Mouse (Mus musculus) erythroblast, embryonic 14.5 days (primary cell): ENCODE results near the gene Trp53bp2. TPM values are rescaled to one million over a fixed set of nuclear protein-coding genes. Genes with fewer than 3 reads are reported as not detected.

ENCODE experiments used
- H3K27me3 ChIP-seq: 2 replicates; pipeline ENCODE4 v1.6.1; 2012; ENCODE audit warnings: inconsistent platforms; ENCODE audit not compliant: control insufficient read depth
- H3K36me3 ChIP-seq: 2 replicates; pipeline ENCODE4 v1.6.1; 2012; ENCODE audit warnings: mild to moderate bottlenecking, inconsistent platforms; ENCODE audit not compliant: control insufficient read depth
- H3K4me1 ChIP-seq: 2 replicates; pipeline ENCODE4 v1.6.1; 2012; ENCODE audit warnings: inconsistent platforms; ENCODE audit not compliant: control insufficient read depth
- H3K4me3 ChIP-seq: replicated peaks from 2 replicates; pipeline ENCODE3; 2012; ENCODE audit warnings: moderate library complexity, mild to moderate bottlenecking, inconsistent platforms
- H3K9me3 ChIP-seq: 2 replicates; pipeline ENCODE4 v1.6.1; 2012; ENCODE audit warnings: low read length, inconsistent platforms, mixed read lengths; ENCODE audit not compliant: control insufficient read depth
- GATA1 ChIP-seq: IDR thresholded peaks from 2 replicates; pipeline ENCODE4 v1.6.1; 2012; ENCODE audit warnings: low read length, inconsistent platforms, mixed read lengths
- TAL1 ChIP-seq: IDR thresholded peaks from 3 replicates; pipeline ENCODE4 v1.6.1; 2012; ENCODE audit warnings: low read length, inconsistent platforms, mixed read lengths
- polyA plus RNA-seq: library from polyadenylated mRNA; stranded (reverse); fragments of >175 nt; gene quantifications from 2 replicates; pipeline ENCODE4 v1.2.3, GENCODE M21; 2012

The Trp53bp2 gene
- polyA plus RNA-seq, 1 experiment, result 0.09 TPM

DNA sequence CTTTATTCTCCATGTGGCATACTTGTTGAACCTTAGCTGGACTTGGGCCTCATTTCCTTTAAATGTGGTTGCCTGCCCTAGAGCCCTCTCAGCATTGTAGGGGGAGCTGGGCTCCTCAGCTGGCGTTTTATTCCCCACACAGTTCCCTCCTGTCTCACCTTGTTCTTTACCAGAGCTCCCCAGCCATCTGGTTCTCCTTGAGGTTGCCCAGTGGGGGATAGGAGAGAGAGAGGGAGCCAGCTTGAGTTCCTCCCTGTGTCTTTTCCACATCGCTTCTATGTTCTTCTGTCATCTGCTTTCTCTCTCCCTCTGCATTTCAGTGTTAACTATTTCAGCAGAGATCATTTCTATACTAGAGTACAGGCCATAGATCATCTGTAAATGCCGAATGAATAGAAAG is 16.2 kb downstream of the Trp53bp2 start:
- TF ChIP-seq TAL1 (no peak), GATA1 (no peak)
- Histone ChIP-seq H3K9me3 (no peaks in the 10 kb centered on the region), H3K27me3 (no peaks in the 10 kb centered on the region), H3K36me3 (no peaks in the 10 kb centered on the region), H3K4me1 (peaks cover 2% of the 10 kb centered on the region), H3K4me3 (no peak overlapping the region)

DNA sequence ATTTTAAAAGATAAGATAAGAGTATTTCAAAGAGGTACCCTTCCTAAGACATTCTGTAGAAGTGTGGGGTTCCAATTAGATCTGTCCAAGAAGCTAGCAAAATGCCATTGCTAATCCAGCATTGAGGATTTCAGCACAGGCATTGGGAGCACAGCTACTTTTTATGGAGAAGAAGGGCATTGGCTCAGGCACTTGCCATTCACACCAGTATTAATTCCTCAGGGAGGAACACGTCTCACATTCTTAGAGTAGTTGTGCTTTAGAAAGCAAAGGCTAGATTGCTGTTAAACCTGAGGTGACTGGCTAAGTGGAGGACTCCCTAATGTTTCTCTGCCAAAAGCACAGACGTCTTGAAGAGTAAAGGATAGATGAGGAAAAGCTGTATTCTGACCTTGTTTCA is 17.5 kb downstream of the Trp53bp2 start:
- H3K27me3 ChIP-seq, result no peaks in the 10 kb centered on the region
- no peaks in the 10 kb centered on the region for H3K36me3 ChIP-seq
- H3K4me1 ChIP-seq, result peaks cover 2% of the 10 kb centered on the region
- TF ChIP-seq TAL1, result no peak
- TF ChIP-seq GATA1, result no peak
- no peaks in the 10 kb centered on the region for H3K9me3 ChIP-seq
- H3K4me3 ChIP-seq, result no peak overlapping the region

DNA sequence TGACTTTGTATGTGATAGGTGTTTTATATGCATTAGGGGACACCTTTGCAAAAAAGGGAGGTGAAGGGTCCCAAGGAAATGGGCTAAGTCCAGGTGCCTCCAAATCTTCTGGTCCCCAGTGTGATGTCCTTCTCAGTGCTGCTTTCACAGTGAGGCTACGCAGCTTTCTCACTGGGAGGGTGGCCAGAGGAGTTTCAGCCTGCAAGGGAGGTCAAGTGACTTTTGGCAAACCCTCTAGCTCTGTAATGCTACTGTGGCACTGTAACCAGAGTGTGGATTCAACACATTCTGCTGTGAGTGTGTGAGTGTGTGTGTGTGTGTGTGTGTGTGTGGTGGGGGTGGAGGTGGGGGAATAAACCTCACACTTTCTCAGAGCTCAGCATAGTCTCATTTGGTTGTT is 18.5 kb downstream of the Trp53bp2 start:
- peaks cover 2% of the 10 kb centered on the region for H3K4me1 ChIP-seq
- peaks cover 9% of the 10 kb centered on the region for H3K36me3 ChIP-seq
- no peaks in the 10 kb centered on the region for H3K9me3 ChIP-seq
- no peak for TF ChIP-seq GATA1
- no peak for TF ChIP-seq TAL1
- H3K4me3 ChIP-seq, result no peak overlapping the region
- no peaks in the 10 kb centered on the region for H3K27me3 ChIP-seq

DNA sequence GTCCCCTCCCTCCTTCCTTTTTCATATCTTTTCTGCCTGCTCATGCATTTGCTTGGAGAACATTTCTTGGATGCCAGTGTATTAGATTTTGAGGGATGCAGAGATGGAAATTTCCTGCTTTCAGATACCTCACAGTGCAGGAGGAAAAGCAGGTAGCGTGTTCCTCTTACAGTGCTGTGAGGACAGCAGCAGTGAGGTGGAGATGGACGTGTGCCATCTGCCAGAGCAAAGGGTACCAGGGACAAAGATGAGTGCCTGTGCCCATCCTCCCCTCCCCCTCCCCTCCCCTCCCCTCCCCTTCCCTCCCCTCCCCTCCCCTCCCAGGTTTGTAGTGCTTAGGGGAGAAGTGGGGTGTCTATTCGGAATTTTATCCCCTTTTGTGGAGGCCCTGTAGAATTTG is 20.9 kb downstream of the Trp53bp2 start:
- no peak overlapping the region for H3K4me3 ChIP-seq
- TF ChIP-seq GATA1, result no peak
- TF ChIP-seq TAL1, result no peak
- no peaks in the 10 kb centered on the region for H3K9me3 ChIP-seq
- peaks cover 10% of the 10 kb centered on the region for H3K36me3 ChIP-seq
- H3K27me3 ChIP-seq, result no peaks in the 10 kb centered on the region
- peaks cover 2% of the 10 kb centered on the region for H3K4me1 ChIP-seq

DNA sequence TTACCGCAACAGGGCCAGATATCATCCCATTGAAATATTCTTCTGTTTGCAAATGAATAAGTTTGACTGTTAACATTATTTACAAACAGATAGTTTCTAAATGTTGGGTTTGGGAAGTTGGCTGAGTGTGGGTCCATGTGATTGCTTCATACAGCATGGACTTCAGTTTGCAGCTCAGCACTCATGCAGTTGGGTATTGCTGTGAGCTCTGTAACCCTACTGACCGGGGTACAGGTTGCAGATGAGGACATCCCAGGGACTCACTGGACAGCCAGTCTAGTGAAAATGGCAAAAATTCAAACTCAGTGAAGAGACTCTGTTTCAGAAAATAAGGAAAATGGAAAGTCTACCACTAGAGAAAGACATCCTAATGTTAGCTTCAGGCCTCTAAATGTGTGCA is 21.7 kb downstream of the Trp53bp2 start:
- Histone ChIP-seq H3K27me3 (no peaks in the 10 kb centered on the region), H3K4me3 (no peak overlapping the region), H3K9me3 (no peaks in the 10 kb centered on the region), H3K36me3 (peaks cover 10% of the 10 kb centered on the region), H3K4me1 (peaks cover 2% of the 10 kb centered on the region)
- TF ChIP-seq TAL1 (no peak), GATA1 (no peak)

DNA sequence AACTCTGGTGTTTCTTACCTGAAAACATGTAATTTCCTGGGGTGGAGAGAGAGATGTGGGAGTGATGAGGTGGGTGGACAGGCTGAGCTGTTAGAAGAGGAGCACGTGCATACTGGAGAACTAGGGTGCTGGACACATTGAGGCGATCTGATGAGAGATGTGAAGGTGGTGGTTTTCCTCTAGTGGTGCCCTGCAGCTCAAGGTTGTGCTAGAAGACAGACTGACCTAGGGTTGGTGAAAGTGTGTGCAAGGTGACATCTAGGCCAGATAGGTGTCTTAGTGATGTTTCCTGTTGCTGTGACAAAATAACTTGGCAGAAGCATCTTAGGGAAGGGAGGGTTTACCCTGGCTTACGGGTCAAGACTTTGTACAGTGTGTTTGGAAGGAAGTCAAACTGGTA is 23.1 kb downstream of the Trp53bp2 start:
- Histone ChIP-seq H3K27me3 (no peaks in the 10 kb centered on the region), H3K36me3 (peaks cover 12% of the 10 kb centered on the region)

DNA sequence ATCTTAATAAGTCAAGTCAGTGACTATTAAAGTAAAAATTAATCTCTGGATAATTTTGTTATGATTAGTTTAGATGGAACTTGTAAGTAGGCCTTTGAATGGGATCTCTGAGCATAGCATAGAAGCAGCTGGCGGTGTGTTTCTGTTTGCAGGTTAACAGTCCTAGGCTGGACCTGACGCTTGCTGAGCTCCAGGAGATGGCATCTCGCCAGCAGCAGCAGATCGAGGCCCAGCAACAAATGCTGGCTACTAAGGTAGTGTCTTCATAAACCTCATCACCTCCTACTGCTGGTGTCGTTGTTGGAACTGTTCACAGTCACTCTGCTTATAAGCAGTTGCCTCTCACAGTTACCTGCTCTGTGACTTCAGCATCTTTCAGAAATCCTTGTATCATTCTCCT is 27.8 kb downstream of the Trp53bp2 start:
- Histone ChIP-seq H3K9me3 (no peaks in the 10 kb centered on the region), H3K4me1 (no peaks in the 10 kb centered on the region), H3K27me3 (no peaks in the 10 kb centered on the region), H3K36me3 (peaks cover 18% of the 10 kb centered on the region), H3K4me3 (no peak overlapping the region)
- no peak for TF ChIP-seq TAL1
- TF ChIP-seq GATA1, result no peak

More for the DNA sequence above, 23.1 kb downstream of the Trp53bp2 start:
- TF ChIP-seq TAL1 (no peak), GATA1 (no peak)
- no peaks in the 10 kb centered on the region for H3K4me1 ChIP-seq
- H3K4me3 ChIP-seq, result no peak overlapping the region
- H3K9me3 ChIP-seq, result no peaks in the 10 kb centered on the region

DNA sequence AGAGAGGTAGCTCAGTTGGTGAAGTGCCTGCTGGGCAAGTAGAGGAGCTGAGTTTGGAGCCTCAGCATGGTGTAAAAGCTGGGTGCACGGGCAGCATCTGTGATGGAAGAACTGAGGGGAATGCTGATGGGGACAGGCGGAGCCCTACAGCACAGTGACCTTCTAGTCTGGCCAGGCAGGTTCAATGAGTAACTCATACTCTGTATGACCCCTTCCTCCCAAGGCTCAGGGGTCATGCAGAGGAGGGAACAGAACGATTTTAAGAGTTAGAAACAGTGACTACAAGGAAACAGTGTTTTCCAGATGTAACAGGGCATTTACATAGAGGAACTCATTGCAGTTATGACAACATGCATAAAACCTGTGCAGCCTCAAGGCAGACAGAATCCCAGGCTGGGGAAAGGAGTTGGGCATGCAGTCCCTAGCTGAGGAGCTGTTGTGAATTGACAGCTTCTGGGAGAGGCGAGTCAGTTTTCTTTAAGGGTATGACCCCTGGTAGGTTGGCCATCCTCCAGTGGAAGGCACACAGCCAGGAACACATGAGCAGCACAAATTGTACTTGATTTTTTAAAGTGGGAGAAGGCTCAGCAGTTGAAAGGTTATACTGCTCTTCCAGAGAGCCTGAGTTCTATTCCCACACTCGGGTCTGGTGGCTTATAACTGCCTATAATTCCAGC is 30.7 kb downstream of the Trp53bp2 start:
- peaks cover 21% of the 10 kb centered on the region for H3K36me3 ChIP-seq
- H3K9me3 ChIP-seq, result no peaks in the 10 kb centered on the region
- no peaks in the 10 kb centered on the region for H3K4me1 ChIP-seq
- no peak overlapping the region for H3K4me3 ChIP-seq
- no peaks in the 10 kb centered on the region for H3K27me3 ChIP-seq
- TF ChIP-seq TAL1, result no peak
- TF ChIP-seq GATA1, result no peak

DNA sequence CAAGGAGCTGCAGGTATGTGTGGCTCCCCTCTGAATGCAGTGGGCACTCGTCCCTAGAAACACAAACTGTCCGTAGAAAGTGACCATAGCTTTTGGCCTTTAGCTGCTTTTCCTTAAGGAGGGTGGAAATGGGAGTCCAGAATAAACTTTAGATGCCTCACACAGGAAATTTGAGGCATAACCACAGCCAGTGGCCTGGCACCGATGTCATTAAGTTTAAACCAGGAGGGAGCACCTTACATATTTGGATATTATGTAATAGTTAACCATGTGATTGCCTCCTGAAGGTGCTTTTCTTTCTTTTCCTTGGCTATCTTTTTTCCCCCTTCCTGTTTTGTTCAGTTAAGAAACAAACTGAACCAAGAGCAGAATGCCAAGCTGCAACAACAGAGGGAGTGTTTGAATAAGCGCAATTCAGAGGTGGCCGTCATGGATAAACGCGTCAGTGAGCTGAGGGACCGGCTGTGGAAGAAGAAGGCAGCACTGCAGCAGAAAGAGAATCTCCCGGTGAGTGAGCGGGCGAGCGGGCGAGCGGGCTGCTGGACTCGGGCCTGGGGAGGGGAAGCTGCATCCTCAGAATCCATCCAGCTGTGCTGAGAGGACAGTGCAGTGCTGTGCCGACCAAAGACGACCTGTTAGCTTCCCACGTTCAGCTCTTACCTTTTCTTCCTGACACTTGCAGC is 33.0 kb downstream of the Trp53bp2 start:
- H3K36me3 ChIP-seq, result peaks cover 26% of the 10 kb centered on the region
- TF ChIP-seq TAL1, result no peak
- TF ChIP-seq GATA1, result no peak
- no peak overlapping the region for H3K4me3 ChIP-seq
- no peaks in the 10 kb centered on the region for H3K27me3 ChIP-seq
- H3K9me3 ChIP-seq, result no peaks in the 10 kb centered on the region
- no peaks in the 10 kb centered on the region for H3K4me1 ChIP-seq
